Mouse (Mus musculus) thymus, adult 2 months (tissue): Measurements from ENCODE around the gene Ccsap. TPM values are rescaled to one million over a fixed set of nuclear protein-coding genes. Genes with fewer than 3 reads are reported as not detected.

ENCODE experiments used
- DNase-seq: peaks from one replicate; pipeline ENCODE4 v3.0.0; 2021
- H3K27ac ChIP-seq: fragments of 200-500 bp; 2 replicates; pipeline ENCODE4 v1.5.1; 2012; ENCODE audit warnings: low read length, control low read depth; ENCODE audit not compliant: control insufficient read depth, insufficient read depth
- H3K27me3 ChIP-seq: fragments of 200-500 bp; 2 replicates; pipeline ENCODE4 v1.6.1; 2012; ENCODE audit warnings: mild to moderate bottlenecking, low read length, moderate library complexity, mixed read lengths; ENCODE audit not compliant: control insufficient read depth, insufficient read depth
- H3K36me3 ChIP-seq: fragments of 200-500 bp; 2 replicates; pipeline ENCODE4 v1.6.1; 2012; ENCODE audit warnings: mild to moderate bottlenecking, low read length, moderate library complexity; ENCODE audit not compliant: control insufficient read depth, insufficient read depth
- H3K4me1 ChIP-seq: fragments of 200-500 bp; replicated peaks from 2 replicates; pipeline ENCODE4 v1.6.1; 2012; ENCODE audit warnings: low read length; ENCODE audit not compliant: control insufficient read depth, insufficient read depth
- H3K4me3 ChIP-seq: fragments of 200-500 bp; 2 replicates; pipeline ENCODE4 v1.5.1; 2012; ENCODE audit warnings: mild to moderate bottlenecking, low read length, control low read depth, moderate library complexity; ENCODE audit not compliant: control insufficient read depth, insufficient read depth
- CTCF ChIP-seq: fragments of 200-500 bp; IDR thresholded peaks from 2 replicates; pipeline ENCODE4 v1.5.1; 2012; ENCODE audit warnings: mild to moderate bottlenecking, control low read depth, low read length, moderate library complexity, borderline replicate concordance; ENCODE audit not compliant: control insufficient read depth, poor library complexity, insufficient read depth; ENCODE audit errors: extremely low read depth
- POLR2A ChIP-seq: fragments of 200-500 bp; IDR thresholded peaks from 2 replicates; pipeline ENCODE4 v1.6.1; 2012; ENCODE audit warnings: mild to moderate bottlenecking, low read length, control low read depth, moderate library complexity; ENCODE audit not compliant: control insufficient read depth, poor library complexity, insufficient read depth; ENCODE audit errors: extremely low read depth
- WGBS: fragments of 180-500 bp; shearing (Covaris S2); methylation state at CpG from one replicate; pipeline ENCODE4 v1.1.7; 2018; 5-methylcytosine and 5-hydroxymethylcytosine counted together
- polyA plus RNA-seq: library from polyadenylated mRNA; depleted of rRNA; stranded (reverse); fragments of >200 nt; gene quantifications from 2 replicates; pipeline ENCODE4 v1.2.3, GENCODE M21; 2012

Ccsap gene
- polyA plus RNA-seq, 1 experiment: 7.3 TPM

DNA sequence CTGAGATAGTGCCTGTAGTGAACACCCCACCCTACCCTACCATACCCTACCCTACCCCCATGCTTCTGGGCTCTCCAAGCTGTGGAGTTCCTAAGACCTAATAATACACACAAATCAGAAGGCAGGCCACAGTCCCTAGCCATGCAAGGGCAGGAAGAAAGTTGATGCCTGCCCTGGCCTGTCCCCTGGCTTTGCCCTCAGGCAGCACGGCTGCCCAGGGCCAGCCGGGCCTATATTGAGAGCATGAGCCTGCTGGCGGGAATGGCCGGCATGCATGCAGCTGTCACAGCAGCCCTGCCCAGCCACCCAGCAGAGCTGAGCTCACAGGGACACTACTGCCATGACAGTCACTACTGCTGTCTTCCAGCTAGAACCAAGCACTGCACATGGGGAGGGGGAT lies 23.1 kb upstream of the Ccsap start:
- WGBS: 98% methylated on average over 4 of the region's 4 CpGs
- DNase-seq: no peak
- TF ChIP-seq POLR2A (no peak), CTCF (no peak)
- Histone ChIP-seq H3K4me3 (no peak overlapping the region), H3K27me3 (peaks cover 3% of the 10 kb centered on the region), H3K27ac (no peak overlapping the region), H3K4me1 (no peaks in the 10 kb centered on the region), H3K36me3 (no peaks in the 10 kb centered on the region)

- 43% methylated on average over 2 of the region's 2 CpGs for WGBS
- H3K4me3 ChIP-seq: no peak overlapping the region
- H3K4me1 ChIP-seq: no peaks in the 10 kb centered on the region
- no peak for DNase-seq
- TF ChIP-seq CTCF: no peak
- TF ChIP-seq POLR2A: no peak
- H3K27ac ChIP-seq: no peak overlapping the region
- H3K36me3 ChIP-seq: no peaks in the 10 kb centered on the region
- peaks cover 3% of the 10 kb centered on the region for H3K27me3 ChIP-seq
Observed at GRCm38 (mm10) chr8:123882412-123882811, 22.4 kb upstream of the Ccsap start.

- TF ChIP-seq POLR2A (no peak), CTCF (no peak)
- H3K4me1 ChIP-seq: no peaks in the 10 kb centered on the region
- H3K27me3 ChIP-seq: peaks cover 3% of the 10 kb centered on the region
- no peaks in the 10 kb centered on the region for H3K36me3 ChIP-seq
- no peak overlapping the region for H3K4me3 ChIP-seq
- WGBS: 72% methylated on average over 4 of the region's 4 CpGs
- H3K27ac ChIP-seq: no peak overlapping the region
- DNase-seq: no peak
Observed at GRCm38 (mm10) chr8:123880821-123881350, 20.9 kb upstream of the Ccsap start.

DNA sequence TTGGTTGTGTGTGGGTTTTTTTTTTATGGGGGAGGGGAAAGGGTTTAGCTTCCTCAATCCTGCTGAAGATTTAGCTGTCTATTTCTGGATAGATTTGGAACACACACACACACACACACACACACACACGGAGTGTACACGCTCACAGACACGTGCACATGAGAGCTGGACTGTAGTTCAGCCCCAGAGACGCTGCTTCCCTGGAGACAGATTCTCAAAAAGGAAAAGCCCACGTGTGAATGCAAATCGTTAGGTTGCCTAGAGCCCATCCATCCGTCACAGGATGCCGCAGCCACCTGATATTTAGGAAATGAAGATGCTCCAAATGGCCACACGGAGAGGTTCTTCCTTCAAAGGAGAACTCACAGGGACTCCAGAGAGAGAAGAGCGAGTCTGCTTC lies 20.3 kb upstream of the Ccsap start:
- Histone ChIP-seq H3K36me3 (no peaks in the 10 kb centered on the region), H3K27me3 (peaks cover 3% of the 10 kb centered on the region), H3K27ac (no peak overlapping the region), H3K4me3 (no peak overlapping the region), H3K4me1 (no peaks in the 10 kb centered on the region)
- no peak for DNase-seq
- WGBS: 48% methylated on average over 10 of the region's 10 CpGs
- TF ChIP-seq POLR2A: no peak
- TF ChIP-seq CTCF: no peak

- Histone ChIP-seq H3K4me3 (no peak overlapping the region), H3K27ac (no peak overlapping the region), H3K27me3 (no peaks in the 10 kb centered on the region), H3K36me3 (no peaks in the 10 kb centered on the region), H3K4me1 (no peaks in the 10 kb centered on the region)
- WGBS: 82% methylated on average over 2 of the region's 2 CpGs
- no peak for TF ChIP-seq POLR2A
- no peak for TF ChIP-seq CTCF
- DNase-seq: no peak
Observed at GRCm38 (mm10) chr8:123877865-123878264, 17.9 kb upstream of the Ccsap start.

GRCm38 (mm10) chr8:123874324-123874723 lies 14.3 kb upstream of the Ccsap start:
- DNase-seq: no peak
- Histone ChIP-seq H3K4me1 (no peaks in the 10 kb centered on the region), H3K36me3 (no peaks in the 10 kb centered on the region), H3K27me3 (no peaks in the 10 kb centered on the region), H3K4me3 (no peak overlapping the region), H3K27ac (no peak overlapping the region)
- 94% methylated on average over 11 of the region's 11 CpGs for WGBS
- TF ChIP-seq CTCF: no peak
- no peak for TF ChIP-seq POLR2A

DNA sequence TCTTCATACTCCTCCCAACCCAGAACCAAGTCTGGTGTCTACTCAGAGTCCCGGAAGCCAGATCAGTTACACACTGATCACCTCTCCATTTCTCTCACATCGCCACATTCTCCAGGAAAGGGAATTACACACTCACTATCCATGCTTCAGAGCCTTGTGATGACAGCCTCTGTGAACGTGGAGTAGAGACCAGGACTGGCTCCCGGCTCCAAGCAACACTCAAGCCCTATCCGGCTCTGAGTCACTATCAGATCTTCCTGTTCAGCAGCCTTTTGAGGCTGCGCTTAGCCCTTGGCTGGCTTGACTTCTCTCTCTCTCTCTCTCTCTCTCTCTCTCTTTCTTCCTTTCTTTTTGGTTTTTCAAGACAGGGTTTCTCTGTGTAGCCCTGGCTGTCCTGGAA lies 13.4 kb upstream of the Ccsap start:
- TF ChIP-seq CTCF (no peak), POLR2A (no peak)
- H3K36me3 ChIP-seq: no peaks in the 10 kb centered on the region
- H3K27me3 ChIP-seq: no peaks in the 10 kb centered on the region
- H3K4me1 ChIP-seq: no peaks in the 10 kb centered on the region
- 89% methylated on average over 6 of the region's 6 CpGs for WGBS
- no peak overlapping the region for H3K4me3 ChIP-seq
- H3K27ac ChIP-seq: no peak overlapping the region
- no peak for DNase-seq
